Mouse (Mus musculus) heart, postnatal 14 days (tissue): ENCODE measurements around the gene Gm3373. TPM values are rescaled to one million over a fixed set of nuclear protein-coding genes. Genes with fewer than 3 reads are reported as not detected.
"Not testable (repeated sequence)": the region's sequence is repeated elsewhere in the genome, so short reads cannot be mapped to it uniquely, and the experiment has no call there.

ENCODE experiments used
- DNase-seq, 2 experiments: peaks; one replicate each; pipeline ENCODE4 v3.0.0; 2021 to 2022
- intact Hi-C: fragments of 180-260 bp; cut with DNase I; formaldehyde crosslinking; loops from one replicate; pipeline ENCODE4 v1.15.1; 2025
- long read RNA-seq, 2 experiments: library from polyadenylated mRNA; stranded (forward); transcript quantifications; one replicate each; pipeline ENCODE4 v2.0.0; 2021
- total RNA-seq, 2 experiments: library from RNA; stranded (reverse); gene quantifications; 2 replicates each; pipeline ENCODE4 v1.2.3; 2021

Gm3373 gene
- total RNA-seq = 1 to 10 TPM in 1 of 2 experiments, under 1 TPM in 1; 0.66 to 1.6 TPM
- long read RNA-seq, experiment 1, partial matches to known transcripts = 0 of 1 reads
- long read RNA-seq, experiment 1, other reads (novel, unspliced or antisense) = 1 of 1 reads
- long read RNA-seq, experiment 2 = 0 reads

GRCm38 (mm10) chr14:5741477-5741876 lies at the start of gene Gm3373:
TSS of gene Gm3373 (minus strand) at chr14:5741577.
- intact Hi-C loops, DNase-seq: not testable (repeated sequence)

GRCm38 (mm10) chr14:5687357-5687756 lies 54.0 kb downstream of the Gm3373 start, which contains the start of gene Gm9603:
TSS of gene Gm9603 (minus strand) at chr14:5687457.
- DNase-seq, intact Hi-C loops: not testable (repeated sequence)

Other genes with a start within 250 kb of the Gm3373 start
- gene Gm3488, start 239.9 kb downstream of the Gm3373 start, total RNA-seq = under 1 TPM; 0.48 to 0.56 TPM
- gene Gm3532, start 203.1 kb downstream of the Gm3373 start, total RNA-seq = under 1 TPM in 1 of 2 experiments, not detected in 1; 0.17 TPM
- not detected for gene Gm8265, start 108.5 kb downstream of the Gm3373 start, total RNA-seq
- not detected for gene Gm9603, start 54.1 kb downstream of the Gm3373 start, total RNA-seq
- 1 to 10 TPM; 1.1 to 1.6 TPM for gene Gm3383, start 66.4 kb upstream of the Gm3373 start, total RNA-seq
- not detected for gene Gm3424, start 88.8 kb upstream of the Gm3373 start, total RNA-seq
- gene Gm8237, start 138.8 kb upstream of the Gm3373 start, total RNA-seq = under 1 TPM; 0.44 to 0.79 TPM
- gene Gm3248, start 220.2 kb upstream of the Gm3373 start, total RNA-seq = under 1 TPM; 0.34 to 0.53 TPM
- gene Gm3453, start 237.6 kb upstream of the Gm3373 start, total RNA-seq = not detected